Mouse (Mus musculus): ENCODE measurements around the gene Mical2. TPM values are rescaled to one million over a fixed set of nuclear protein-coding genes. Genes with fewer than 3 reads are reported as not detected.

The Mical2 gene
- total and polyA plus RNA-seq, 2 experiments from 2014 or later: 18.3 to 28.6 TPM

- H3K4me3 ChIP-seq (ENCODE audit: low read depth, low read length): no peak overlapping the region
- DNase-seq (no peak), ATAC-seq (no peak)
- no peaks in the 10 kb centered on the region; the same call in 1 of the 2 replicates for H3K36me3 ChIP-seq (ENCODE audit: insufficient read depth)
- no peak for TF ChIP-seq CTCF (IDR thresholded peaks at IDR 0.05; ENCODE audit: low read depth)
- peaks cover 3% of the 10 kb centered on the region; the same call in 1 of the 2 replicates for H3K4me1 ChIP-seq (ENCODE audit: insufficient read depth)
- H3K4me2 ChIP-seq (ENCODE audit: low read depth): no peak overlapping the region
- H3K9me3 ChIP-seq (ENCODE audit: low read length): no peaks in the 10 kb centered on the region
- no peak overlapping the region for H3K9ac ChIP-seq
- WGBS: 35% methylated on average over 2 of the region's 2 CpGs
- H3K27me3 ChIP-seq (ENCODE audit: insufficient read depth, low read length): no peaks in the 10 kb centered on the region
- H3K27ac ChIP-seq (ENCODE audit: low read depth, low read length): no peak overlapping the region
Observed at GRCm38 (mm10) chr7:112274611-112275010, 49.0 kb downstream of the Mical2 start.

GRCm38 (mm10) chr7:112275093-112275492, 49.4 kb downstream of the Mical2 start:
- Histone ChIP-seq H3K27me3 (ENCODE audit: insufficient read depth, low read length) (no peaks in the 10 kb centered on the region), H3K4me1 (ENCODE audit: insufficient read depth) (peaks cover 3% of the 10 kb centered on the region; the same call in 1 of the 2 replicates), H3K9me3 (ENCODE audit: low read length) (no peaks in the 10 kb centered on the region), H3K4me2 (ENCODE audit: low read depth) (no peak overlapping the region), H3K4me3 (ENCODE audit: low read depth, low read length) (no peak overlapping the region), H3K36me3 (ENCODE audit: insufficient read depth) (no peaks in the 10 kb centered on the region; the same call in 1 of the 2 replicates), H3K27ac (ENCODE audit: low read depth, low read length) (no peak overlapping the region), H3K9ac (no peak overlapping the region)
- no peak for TF ChIP-seq CTCF (IDR thresholded peaks at IDR 0.05; ENCODE audit: low read depth)
- ATAC-seq: no peak
- 76% methylated on average over 3 of the region's 3 CpGs for WGBS
- no peak for DNase-seq

GRCm38 (mm10) chr7:112275883-112276282, 50.2 kb downstream of the Mical2 start:
- Histone ChIP-seq H3K27ac (ENCODE audit: low read depth, low read length) (no peak overlapping the region), H3K9ac (no peak overlapping the region), H3K27me3 (ENCODE audit: insufficient read depth, low read length) (no peaks in the 10 kb centered on the region), H3K4me3 (ENCODE audit: low read depth, low read length) (no peak overlapping the region), H3K4me2 (ENCODE audit: low read depth) (no peak overlapping the region), H3K4me1 (ENCODE audit: insufficient read depth) (no peaks in the 10 kb centered on the region), H3K36me3 (ENCODE audit: insufficient read depth) (no peaks in the 10 kb centered on the region; the same call in 1 of the 2 replicates), H3K9me3 (ENCODE audit: low read length) (no peaks in the 10 kb centered on the region)
- 31% methylated on average over 2 of the region's 2 CpGs for WGBS
- ATAC-seq (no peak), DNase-seq (no peak)
- no peak for TF ChIP-seq CTCF (IDR thresholded peaks at IDR 0.05; ENCODE audit: low read depth)

- TF ChIP-seq CTCF (IDR thresholded peaks at IDR 0.05; ENCODE audit: low read depth): no peak
- no peaks in the 10 kb centered on the region; the same call in 1 of the 2 replicates for H3K36me3 ChIP-seq (ENCODE audit: insufficient read depth)
- no peak overlapping the region for H3K27ac ChIP-seq (ENCODE audit: low read depth, low read length)
- ATAC-seq (no peak), DNase-seq (no peak)
- H3K4me2 ChIP-seq (ENCODE audit: low read depth): no peak overlapping the region
- 96% methylated on average over 4 of the region's 4 CpGs for WGBS
- H3K9ac ChIP-seq: no peak overlapping the region
- H3K9me3 ChIP-seq (ENCODE audit: low read length): no peaks in the 10 kb centered on the region
- H3K4me1 ChIP-seq (ENCODE audit: insufficient read depth): no peaks in the 10 kb centered on the region
- no peaks in the 10 kb centered on the region for H3K27me3 ChIP-seq (ENCODE audit: insufficient read depth, low read length)
- no peak overlapping the region for H3K4me3 ChIP-seq (ENCODE audit: low read depth, low read length)
Observed at GRCm38 (mm10) chr7:112276823-112277222, 51.2 kb downstream of the Mical2 start.

- no peak for DNase-seq
- H3K27ac ChIP-seq (ENCODE audit: low read depth, low read length): no peak overlapping the region
- no peaks in the 10 kb centered on the region for H3K9me3 ChIP-seq (ENCODE audit: low read length)
- no peak overlapping the region for H3K4me2 ChIP-seq (ENCODE audit: low read depth)
- no peaks in the 10 kb centered on the region for H3K27me3 ChIP-seq (ENCODE audit: insufficient read depth, low read length)
- no peak for TF ChIP-seq CTCF (IDR thresholded peaks at IDR 0.05; ENCODE audit: low read depth)
- H3K9ac ChIP-seq: no peak overlapping the region
- no peaks in the 10 kb centered on the region for H3K4me1 ChIP-seq (ENCODE audit: insufficient read depth)
- no peak for ATAC-seq
- no peak overlapping the region for H3K4me3 ChIP-seq (ENCODE audit: low read depth, low read length)
- WGBS: 61% methylated on average over 4 of the region's 4 CpGs
- no peaks in the 10 kb centered on the region for H3K36me3 ChIP-seq (ENCODE audit: insufficient read depth)
Observed at GRCm38 (mm10) chr7:112278648-112279047, 53.0 kb downstream of the Mical2 start.

- ATAC-seq (no peak), DNase-seq (no peak)
- Histone ChIP-seq H3K9me3 (ENCODE audit: low read length) (no peaks in the 10 kb centered on the region), H3K9ac (no peak overlapping the region), H3K4me3 (ENCODE audit: low read depth, low read length) (no peak overlapping the region), H3K4me2 (ENCODE audit: low read depth) (no peak overlapping the region), H3K27ac (ENCODE audit: low read depth, low read length) (no peak overlapping the region), H3K4me1 (ENCODE audit: insufficient read depth) (no peaks in the 10 kb centered on the region), H3K36me3 (ENCODE audit: insufficient read depth) (no peaks in the 10 kb centered on the region), H3K27me3 (ENCODE audit: insufficient read depth, low read length) (no peaks in the 10 kb centered on the region)
- no peak for TF ChIP-seq CTCF (IDR thresholded peaks at IDR 0.05; ENCODE audit: low read depth)
- 70% methylated on average over 3 of the region's 3 CpGs for WGBS
Observed at GRCm38 (mm10) chr7:112280474-112280873, 54.8 kb downstream of the Mical2 start.

GRCm38 (mm10) chr7:112283606-112284310, 58.1 kb downstream of the Mical2 start:
- no peaks in the 10 kb centered on the region for H3K36me3 ChIP-seq (ENCODE audit: insufficient read depth)
- H3K9ac ChIP-seq: no peak overlapping the region
- no peaks in the 10 kb centered on the region for H3K9me3 ChIP-seq (ENCODE audit: low read length)
- no peak overlapping the region for H3K27ac ChIP-seq (ENCODE audit: low read depth, low read length)
- no peak overlapping the region for H3K4me2 ChIP-seq (ENCODE audit: low read depth)
- DNase-seq (peak; percentile 58), ATAC-seq (peak; percentile 80)
- no peak for TF ChIP-seq CTCF (IDR thresholded peaks at IDR 0.05; ENCODE audit: low read depth)
- no peaks in the 10 kb centered on the region for H3K4me1 ChIP-seq (ENCODE audit: insufficient read depth)
- H3K27me3 ChIP-seq (ENCODE audit: insufficient read depth, low read length): no peaks in the 10 kb centered on the region
- WGBS: 61% methylated on average over 9 of the region's 9 CpGs
- no peak overlapping the region for H3K4me3 ChIP-seq (ENCODE audit: low read depth, low read length)
